Mouse (Mus musculus) testis, adult 2 months (tissue): ENCODE measurements around the gene Timp3.

Experiments
- CTCF ChIP-seq: fragments of 200-500 bp; IDR thresholded peaks from 2 replicates; pipeline ENCODE4 v1.5.1; 2012; ENCODE audit warnings: low read depth, mild to moderate bottlenecking, inconsistent platforms, low read length, moderate library complexity; ENCODE audit not compliant: control insufficient read depth, insufficient read depth, insufficient replicate concordance
- POLR2A ChIP-seq: fragments of 200-500 bp; IDR thresholded peaks from 2 replicates; pipeline ENCODE4 v1.6.1; 2012; ENCODE audit warnings: low read depth, mild to moderate bottlenecking, inconsistent platforms, low read length, moderate library complexity; ENCODE audit not compliant: control insufficient read depth

DNA sequence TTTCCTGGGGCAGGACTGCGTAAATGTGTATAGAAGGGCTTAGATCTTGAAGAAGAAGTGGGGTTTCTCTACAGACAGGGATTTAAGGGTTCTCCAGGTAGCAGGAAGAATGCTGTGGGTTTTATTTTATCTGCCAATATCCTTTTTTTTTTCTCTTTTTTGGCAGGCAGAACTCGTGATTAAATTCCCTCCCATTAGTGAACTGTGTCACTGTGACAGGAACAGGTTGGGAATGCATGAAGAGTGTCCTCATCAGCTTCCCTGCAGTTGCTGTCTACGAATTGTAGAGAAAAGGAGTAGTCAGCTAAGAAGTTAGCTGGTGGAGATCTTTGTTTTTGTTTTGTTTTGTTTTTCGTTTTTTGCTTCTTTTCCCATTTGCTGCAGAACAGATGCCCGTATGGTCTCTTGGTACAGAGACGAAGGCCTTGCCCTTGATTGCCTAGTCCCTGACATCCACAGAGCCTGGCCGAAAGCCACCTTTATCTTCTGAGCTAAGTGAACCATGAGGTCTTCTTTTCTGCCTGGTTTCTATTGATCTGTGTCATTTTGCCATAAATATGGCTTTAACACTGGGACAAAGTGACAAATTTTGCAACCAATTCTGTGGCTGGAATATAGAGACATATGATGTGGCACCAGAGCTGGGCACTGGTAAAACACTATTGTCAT, 58.3 kb downstream of the Timp3 start:
- TF ChIP-seq POLR2A (no peak), CTCF (no peak)
